Mouse (Mus musculus) embryonic facial prominence, embryonic 13.5 days (tissue): ENCODE data around the gene Slc6a11. TPM values are rescaled to one million over a fixed set of nuclear protein-coding genes. Genes with fewer than 3 reads are reported as not detected.

Experiments used
- ATAC-seq: fragments of 200-750 bp; cut with Nextera tagmentation; 2 replicates; pipeline ENCODE4 v1.8.0; 2017; ENCODE audit warnings: low read depth; ENCODE audit not compliant: insufficient number of reproducible peaks, insufficient read depth, low FRiP score, low TSS enrichment
- H3K27ac ChIP-seq: fragments of 300-500 bp; sonication (generic); 2 replicates; pipeline ENCODE4 v1.5.1; 2015; ENCODE audit warnings: moderate library complexity, mild to moderate bottlenecking, inconsistent platforms
- H3K27me3 ChIP-seq: fragments of 300-500 bp; sonication (generic); 2 replicates; pipeline ENCODE4 v1.6.1; 2015; ENCODE audit warnings: mild to moderate bottlenecking, inconsistent platforms
- H3K36me3 ChIP-seq: fragments of 300-500 bp; sonication (generic); 2 replicates; pipeline ENCODE4 v1.6.1; 2015; ENCODE audit warnings: mild to moderate bottlenecking, inconsistent platforms
- H3K4me1 ChIP-seq: fragments of 300-500 bp; sonication (generic); 2 replicates; pipeline ENCODE4 v1.6.1; 2015; ENCODE audit warnings: inconsistent platforms
- H3K4me2 ChIP-seq: fragments of 300-500 bp; sonication (generic); 2 replicates; pipeline ENCODE4 v1.6.1; 2015; ENCODE audit warnings: moderate library complexity, mild to moderate bottlenecking, inconsistent platforms
- H3K4me3 ChIP-seq: fragments of 300-500 bp; sonication (generic); 2 replicates; pipeline ENCODE4 v1.5.1; 2015; ENCODE audit warnings: mild to moderate bottlenecking, inconsistent platforms
- H3K9ac ChIP-seq: fragments of 300-500 bp; sonication (generic); 2 replicates; pipeline ENCODE4 v1.6.1; 2015; ENCODE audit warnings: mild to moderate bottlenecking, inconsistent platforms
- H3K9me3 ChIP-seq: fragments of 300-500 bp; sonication (generic); 2 replicates; pipeline ENCODE4 v1.6.1; 2016; ENCODE audit warnings: inconsistent platforms
- WGBS: fragments of 180-500 bp; shearing (Covaris S2); methylation state at CpG from one replicate; pipeline ENCODE4 v1.1.7; 2015; ENCODE audit warnings: mixed read lengths; 5-methylcytosine and 5-hydroxymethylcytosine counted together
- polyA plus RNA-seq: library from polyadenylated mRNA; unstranded; fragments of >200 nt; fragmentation: Nextera tagmentation; extraction: Ambion mirVana; gene quantifications from 2 replicates; pipeline ENCODE4 v1.2.1, GENCODE M21; 2015

The Slc6a11 gene
- polyA plus RNA-seq, 1 experiment from 2014 or later = 0.38 TPM

GRCm38 (mm10) chr6:114141481-114141880, 10.4 kb downstream of the Slc6a11 start:
- H3K9me3 ChIP-seq = no peaks in the 10 kb centered on the region; the same call in 1 of the 2 replicates

DNA sequence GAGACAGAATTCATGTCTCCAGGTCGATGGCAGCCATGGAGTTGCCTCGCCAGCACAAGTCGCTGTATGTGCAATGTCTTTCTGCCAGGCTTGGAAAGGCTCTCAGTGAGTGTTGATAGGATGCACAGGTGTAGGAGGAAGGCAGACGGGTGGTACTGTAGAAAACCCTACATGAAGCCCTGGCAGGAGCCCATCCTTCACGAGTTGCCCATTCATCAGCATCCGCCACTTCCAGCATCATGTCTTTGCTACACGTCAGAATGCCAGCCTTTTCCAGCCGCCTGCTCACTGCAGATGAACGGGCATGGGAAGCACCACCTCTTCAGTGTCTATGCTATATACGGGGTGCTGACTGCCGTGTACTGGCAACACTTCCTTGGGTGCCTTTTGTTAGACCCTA, 11.4 kb downstream of the Slc6a11 start:
- no peak overlapping the region for H3K9ac ChIP-seq
- H3K4me3 ChIP-seq = no peak overlapping the region
- no peak overlapping the region for H3K27ac ChIP-seq
- H3K4me1 ChIP-seq = no peaks in the 10 kb centered on the region
- WGBS = 87% methylated on average over 11 of the region's 11 CpGs
- no peak overlapping the region for H3K4me2 ChIP-seq
- no peaks in the 10 kb centered on the region for H3K36me3 ChIP-seq
- H3K9me3 ChIP-seq = no peaks in the 10 kb centered on the region; the same call in 1 of the 2 replicates
- no peaks in the 10 kb centered on the region for H3K27me3 ChIP-seq
- no peak for ATAC-seq

More at GRCm38 (mm10) chr6:114141481-114141880, 10.4 kb downstream of the Slc6a11 start:
- H3K4me3 ChIP-seq = no peak overlapping the region
- no peak overlapping the region for H3K4me2 ChIP-seq
- no peak for ATAC-seq
- H3K27me3 ChIP-seq = no peaks in the 10 kb centered on the region
- H3K9ac ChIP-seq = no peak overlapping the region
- no peak overlapping the region for H3K27ac ChIP-seq
- H3K4me1 ChIP-seq = no peaks in the 10 kb centered on the region
- H3K36me3 ChIP-seq = no peaks in the 10 kb centered on the region
- WGBS = 68% methylated on average over 3 of the region's 3 CpGs

DNA sequence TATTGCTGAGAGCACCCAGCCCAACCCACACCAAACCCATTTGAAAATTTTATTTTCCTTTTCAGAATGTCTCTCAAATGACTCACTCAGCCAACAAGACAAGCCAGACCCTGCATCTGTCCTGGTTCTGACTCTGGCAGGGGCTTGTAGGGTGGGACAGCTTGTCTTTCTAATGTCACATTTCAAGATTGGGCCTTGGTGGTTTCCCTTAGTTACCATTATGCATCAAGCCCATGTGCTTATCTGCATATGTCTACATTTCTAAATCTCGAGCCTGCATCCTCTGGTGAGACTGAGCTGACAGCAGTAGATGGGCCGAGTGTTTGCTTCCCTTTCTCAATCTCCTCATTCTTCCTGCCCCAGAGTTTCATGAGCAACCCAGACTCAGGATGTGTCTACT, 12.5 kb downstream of the Slc6a11 start:
- Histone ChIP-seq H3K9ac (no peak overlapping the region), H3K36me3 (no peaks in the 10 kb centered on the region), H3K27me3 (no peaks in the 10 kb centered on the region), H3K9me3 (no peaks in the 10 kb centered on the region; the same call in 1 of the 2 replicates), H3K4me3 (no peak overlapping the region), H3K4me1 (no peaks in the 10 kb centered on the region), H3K27ac (no peak overlapping the region), H3K4me2 (no peak overlapping the region)
- 56% methylated on average over 2 of the region's 2 CpGs for WGBS
- ATAC-seq = no peak

DNA sequence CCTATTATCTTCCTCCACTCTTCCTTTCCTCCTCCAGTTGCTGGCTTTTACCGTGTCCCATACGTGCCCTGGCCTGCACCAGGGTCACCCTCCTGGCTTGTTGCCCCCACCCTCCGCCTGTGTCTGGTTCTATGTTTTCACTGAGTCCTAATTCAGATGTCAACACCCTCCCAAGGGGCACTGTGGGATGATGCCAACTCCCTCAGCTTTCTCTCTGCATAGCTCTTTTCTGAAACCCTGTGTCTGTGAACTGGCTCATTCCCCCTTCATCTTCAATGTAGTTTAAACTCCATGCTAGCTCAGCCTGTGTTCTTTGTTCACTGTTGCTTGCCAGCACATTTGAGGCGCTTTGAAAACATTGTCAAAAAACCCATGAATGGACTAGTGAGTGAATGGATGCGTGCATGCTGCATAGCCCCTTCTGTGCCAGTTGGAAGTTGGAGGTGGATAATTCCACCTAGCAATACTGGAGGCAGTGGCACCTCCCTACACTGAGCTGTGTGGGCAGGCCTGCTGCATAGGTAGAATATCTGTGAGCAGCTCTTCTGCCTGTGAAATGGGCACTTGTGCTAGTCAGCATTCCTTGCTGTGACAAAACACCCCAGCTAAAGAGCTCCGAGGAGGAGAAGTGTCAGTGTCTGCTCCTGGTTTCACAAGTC, 13.5 kb downstream of the Slc6a11 start:
- no peak overlapping the region for H3K27ac ChIP-seq
- H3K27me3 ChIP-seq = no peaks in the 10 kb centered on the region
- ATAC-seq = no peak
- H3K9ac ChIP-seq = no peak overlapping the region
- no peaks in the 10 kb centered on the region; the same call in 1 of the 2 replicates for H3K9me3 ChIP-seq
- no peaks in the 10 kb centered on the region for H3K4me1 ChIP-seq
- H3K4me3 ChIP-seq = no peak overlapping the region
- H3K36me3 ChIP-seq = no peaks in the 10 kb centered on the region
- no peak overlapping the region for H3K4me2 ChIP-seq
- 66% methylated on average over 6 of the region's 6 CpGs for WGBS

- no peak overlapping the region for H3K27ac ChIP-seq
- no peak for ATAC-seq
- no peaks in the 10 kb centered on the region; the same call in 1 of the 2 replicates for H3K9me3 ChIP-seq
- no peak overlapping the region for H3K4me3 ChIP-seq
- no peaks in the 10 kb centered on the region for H3K27me3 ChIP-seq
- H3K36me3 ChIP-seq = no peaks in the 10 kb centered on the region
- H3K4me1 ChIP-seq = no peaks in the 10 kb centered on the region
- no peak overlapping the region for H3K9ac ChIP-seq
- no peak overlapping the region for H3K4me2 ChIP-seq
- 74% methylated on average over 6 of the region's 6 CpGs for WGBS
Measured at GRCm38 (mm10) chr6:114145650-114146329, 14.7 kb downstream of the Slc6a11 start.

GRCm38 (mm10) chr6:114155720-114156119, 24.7 kb downstream of the Slc6a11 start:
- H3K4me1 ChIP-seq = no peaks in the 10 kb centered on the region
- peaks cover 8% of the 10 kb centered on the region for H3K27me3 ChIP-seq
- H3K4me3 ChIP-seq = no peak overlapping the region
- no peaks in the 10 kb centered on the region for H3K36me3 ChIP-seq
- H3K9me3 ChIP-seq = no peaks in the 10 kb centered on the region
- ATAC-seq = no peak
- no peak overlapping the region for H3K4me2 ChIP-seq
- H3K27ac ChIP-seq = no peak overlapping the region
- H3K9ac ChIP-seq = no peak overlapping the region
- 84% methylated on average over 10 of the region's 10 CpGs for WGBS

DNA sequence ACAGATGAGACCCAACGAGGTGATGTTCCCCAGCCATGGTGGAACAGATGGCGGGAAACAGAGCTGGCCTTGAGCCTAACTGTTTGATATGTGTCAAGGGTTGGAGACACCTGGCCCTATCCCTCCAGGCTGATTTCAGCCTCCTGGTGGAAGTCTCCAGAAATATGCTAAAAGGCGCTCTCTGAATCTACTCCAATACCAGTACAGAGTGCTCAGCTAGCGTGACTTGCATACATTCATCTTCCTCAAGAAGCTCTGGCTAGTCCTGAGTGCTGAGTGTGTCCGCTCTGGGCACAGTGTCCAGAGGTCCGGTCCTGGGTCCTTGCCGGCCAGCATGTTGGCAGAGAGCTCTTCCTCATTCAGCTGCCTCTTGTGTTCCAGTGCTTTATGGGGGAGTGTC, 27.8 kb downstream of the Slc6a11 start:
- 84% methylated on average over 7 of the region's 7 CpGs for WGBS
- H3K9me3 ChIP-seq = no peaks in the 10 kb centered on the region
- no peak overlapping the region for H3K4me3 ChIP-seq
- H3K27me3 ChIP-seq = peaks cover 4% of the 10 kb centered on the region
- no peak overlapping the region for H3K27ac ChIP-seq
- no peak overlapping the region for H3K4me2 ChIP-seq
- H3K9ac ChIP-seq = no peak overlapping the region
- no peaks in the 10 kb centered on the region for H3K4me1 ChIP-seq
- no peak for ATAC-seq
- no peaks in the 10 kb centered on the region for H3K36me3 ChIP-seq

GRCm38 (mm10) chr6:114160732-114161131, 29.7 kb downstream of the Slc6a11 start:
- WGBS = 74% methylated on average over 8 of the region's 8 CpGs
- no peaks in the 10 kb centered on the region for H3K4me1 ChIP-seq
- no peak for ATAC-seq
- H3K27ac ChIP-seq = no peak overlapping the region
- no peaks in the 10 kb centered on the region for H3K9me3 ChIP-seq
- no peak overlapping the region for H3K9ac ChIP-seq
- no peaks in the 10 kb centered on the region for H3K36me3 ChIP-seq
- H3K4me3 ChIP-seq = no peak overlapping the region
- no peak overlapping the region for H3K4me2 ChIP-seq
- H3K27me3 ChIP-seq = peaks cover 4% of the 10 kb centered on the region

- no peak for ATAC-seq
- Histone ChIP-seq H3K4me1 (no peaks in the 10 kb centered on the region), H3K9me3 (no peaks in the 10 kb centered on the region), H3K27me3 (peaks cover 30% of the 10 kb centered on the region), H3K36me3 (no peaks in the 10 kb centered on the region), H3K4me3 (no peak overlapping the region), H3K27ac (no peak overlapping the region), H3K4me2 (no peak overlapping the region), H3K9ac (no peak overlapping the region)
- WGBS = 2% methylated on average over 8 of the region's 8 CpGs
Measured at GRCm38 (mm10) chr6:114174052-114174397, 43.0 kb downstream of the Slc6a11 start.

- WGBS = 2% methylated on average over 9 of the region's 9 CpGs
- ATAC-seq = no peak
- Histone ChIP-seq H3K4me1 (no peaks in the 10 kb centered on the region), H3K27me3 (peaks cover 30% of the 10 kb centered on the region), H3K9ac (no peak overlapping the region), H3K9me3 (no peaks in the 10 kb centered on the region), H3K4me3 (no peak overlapping the region), H3K27ac (no peak overlapping the region), H3K36me3 (no peaks in the 10 kb centered on the region), H3K4me2 (no peak overlapping the region)
Measured at GRCm38 (mm10) chr6:114174398-114175140, 43.5 kb downstream of the Slc6a11 start.

- Histone ChIP-seq H3K36me3 (no peaks in the 10 kb centered on the region), H3K4me1 (no peaks in the 10 kb centered on the region), H3K9ac (no peak overlapping the region), H3K27me3 (peaks cover 25% of the 10 kb centered on the region), H3K9me3 (no peaks in the 10 kb centered on the region), H3K27ac (no peak overlapping the region), H3K4me2 (no peak overlapping the region), H3K4me3 (no peak overlapping the region)
- WGBS = 86% methylated on average over 3 of the region's 3 CpGs
- ATAC-seq = no peak
Measured at GRCm38 (mm10) chr6:114178141-114178540, 47.1 kb downstream of the Slc6a11 start.
